Mouse (Mus musculus): Measurements from ENCODE around the gene Chd1l.

Gene Chd1l

GRCm38 (mm10) chr3:97524835-97525234 lies 85.2 kb downstream of the Chd1l start:
- in situ Hi-C loops (cut with MboI) = no loop called here

GRCm38 (mm10) chr3:97521946-97522731 lies 87.9 kb downstream of the Chd1l start:
- in situ Hi-C loops (cut with MboI) = no loop called here

- in situ Hi-C loops (cut with MboI) = no loop called here
Observed at GRCm38 (mm10) chr3:97519883-97520282, 90.1 kb downstream of the Chd1l start.

GRCm38 (mm10) chr3:97512296-97512695 lies 97.7 kb downstream of the Chd1l start:
- in situ Hi-C loops (cut with MboI) = no loop called here
